Mouse (Mus musculus): Measurements from ENCODE around the gene Cidec. TPM values are rescaled to one million over a fixed set of nuclear protein-coding genes. Genes with fewer than 3 reads are reported as not detected.
A peak's percentile ranks its signal among the peaks of the same experiment; 100 is the strongest.

Gene Cidec
- total RNA-seq, 2 experiments from 2014 or later = not detected

DNA sequence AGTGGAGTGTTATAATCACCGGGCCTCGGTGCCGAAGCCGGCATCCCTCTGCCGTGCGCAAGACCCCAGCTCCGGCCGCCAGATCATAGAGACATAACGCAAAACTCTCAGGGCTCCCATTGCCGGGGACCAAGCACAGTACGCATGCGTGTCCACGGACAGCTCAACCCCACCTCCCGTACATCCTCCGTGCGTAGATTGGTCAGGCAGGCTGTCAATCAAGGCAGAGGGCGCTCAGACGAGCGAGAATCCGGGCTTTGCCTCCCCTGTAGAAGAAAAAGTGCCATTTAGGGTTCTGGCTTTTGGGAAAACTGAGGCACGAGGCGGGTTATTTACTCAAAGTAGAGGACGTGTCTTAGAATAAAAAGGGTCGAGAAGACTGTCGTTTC lies 16.4 kb downstream of the Cidec start, which contains the start of gene Rpusd3:
TSS of gene Rpusd3 (minus strand) at position 142 of the 389 bp plus-strand sequence.
- DNase-seq (ENCODE audit: low spot score in 2 of 2) = peak; percentile 96 to 98

DNA sequence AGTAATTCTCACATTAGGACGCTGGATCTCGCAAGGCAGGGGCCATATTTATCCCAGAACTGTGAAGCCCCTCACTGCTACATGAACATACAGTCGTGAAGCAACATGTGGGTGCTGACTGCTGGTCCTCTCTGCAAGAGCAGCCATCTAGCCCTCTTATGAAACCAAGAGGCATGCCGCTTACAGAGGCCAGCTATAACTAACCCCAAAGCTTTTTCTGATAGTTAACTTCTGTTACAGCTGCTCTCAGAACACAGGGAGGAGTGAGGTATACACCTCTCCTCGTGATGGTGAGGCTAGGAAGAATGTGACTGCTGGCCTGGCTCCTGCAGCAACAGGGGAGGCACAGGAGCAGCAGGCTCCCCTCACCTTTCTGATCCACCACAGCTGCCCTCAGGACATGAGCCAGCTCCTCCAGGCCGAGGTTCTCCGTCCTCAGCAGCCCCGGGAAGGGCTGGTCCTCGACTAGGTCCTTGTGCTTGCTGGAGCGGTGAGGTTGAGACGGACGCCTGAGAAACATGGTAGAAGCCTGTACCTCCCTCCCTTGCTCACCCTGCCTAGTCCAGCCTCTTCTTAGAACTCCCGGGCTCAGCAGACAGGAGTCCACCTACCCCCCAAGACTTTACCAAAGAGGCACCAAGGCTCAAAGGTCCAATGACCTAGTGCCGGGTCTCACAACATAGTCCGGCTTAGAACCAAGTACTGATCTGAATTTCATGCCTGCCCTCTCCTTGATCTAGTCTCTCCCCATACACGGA lies 16.9 kb downstream of the Cidec start:
- intact Hi-C loops (cut with DNase I) = no loop called here
- DNase-seq (ENCODE audit: low spot score in 2 of 2) = no peak

More for the DNA sequence above, 16.4 kb downstream of the Cidec start, which contains the start of gene Rpusd3:
- intact Hi-C loops (cut with DNase I) = no loop called here

DNA sequence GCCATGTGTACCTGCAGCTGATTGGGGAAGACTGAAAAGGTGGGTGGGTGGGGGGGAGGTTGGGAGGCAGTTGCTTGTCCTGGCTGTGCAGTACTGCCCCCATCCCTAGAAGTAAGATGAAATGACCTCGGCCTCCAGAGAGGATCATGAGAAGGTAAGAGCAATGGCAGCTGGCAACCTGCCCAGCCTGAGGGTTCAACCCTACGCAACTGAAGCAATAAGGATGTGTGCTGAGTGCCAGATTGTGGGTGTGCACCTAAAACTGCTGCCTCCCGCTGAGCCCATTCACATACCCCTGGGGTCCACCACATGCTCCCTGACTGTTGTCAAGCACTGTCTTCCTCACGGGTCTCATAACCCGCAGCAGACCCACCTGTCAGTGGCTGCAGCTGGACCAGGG lies 19.1 kb downstream of the Cidec start:
- intact Hi-C loops (cut with DNase I) = no loop called here
- DNase-seq (ENCODE audit: low spot score in 2 of 2) = no peak

DNA sequence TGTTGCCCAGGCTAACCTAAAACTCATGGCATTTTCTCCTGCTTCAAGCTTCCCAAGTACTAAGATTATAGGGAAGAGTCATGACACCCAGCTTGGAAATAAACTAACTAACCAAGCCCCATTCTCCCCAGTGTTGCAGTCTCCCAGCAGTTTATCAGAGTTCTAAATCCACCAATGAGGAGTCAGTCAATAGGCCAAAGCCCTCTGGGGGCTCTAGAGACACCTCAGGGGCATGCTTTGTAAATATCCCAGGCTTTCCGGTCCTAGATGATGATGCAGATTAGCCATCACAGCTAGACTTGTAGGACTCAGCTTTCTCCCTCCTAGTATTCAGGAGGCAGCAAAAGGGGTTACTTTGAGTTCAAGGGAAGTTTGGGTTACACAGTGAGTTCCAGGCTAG lies 25.6 kb downstream of the Cidec start:
- intact Hi-C loops (cut with DNase I) = no loop called here

DNA sequence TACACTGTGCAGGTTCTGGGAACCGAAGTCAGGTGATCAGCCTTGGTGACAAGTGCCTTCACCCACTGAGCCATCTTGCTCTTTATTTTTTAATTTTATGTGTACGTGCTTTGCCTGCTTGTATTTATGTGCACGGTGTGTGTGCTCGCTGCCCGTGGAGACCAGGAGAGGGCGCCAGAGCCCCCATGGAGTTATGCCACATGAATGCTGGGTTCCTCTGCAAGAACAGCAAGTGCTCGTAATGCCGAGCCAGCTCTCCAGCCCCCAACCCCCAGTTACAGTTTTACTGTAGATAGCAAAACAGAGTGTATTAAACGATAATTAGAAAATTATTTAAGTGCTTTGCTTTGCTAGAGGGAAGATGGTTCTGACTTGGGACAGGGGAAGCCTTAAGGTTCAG lies 28.9 kb downstream of the Cidec start:
- no peak for DNase-seq (ENCODE audit: low spot score in 2 of 2)

More for the DNA sequence above, 25.6 kb downstream of the Cidec start:
- DNase-seq (ENCODE audit: low spot score in 2 of 2) = no peak

DNA sequence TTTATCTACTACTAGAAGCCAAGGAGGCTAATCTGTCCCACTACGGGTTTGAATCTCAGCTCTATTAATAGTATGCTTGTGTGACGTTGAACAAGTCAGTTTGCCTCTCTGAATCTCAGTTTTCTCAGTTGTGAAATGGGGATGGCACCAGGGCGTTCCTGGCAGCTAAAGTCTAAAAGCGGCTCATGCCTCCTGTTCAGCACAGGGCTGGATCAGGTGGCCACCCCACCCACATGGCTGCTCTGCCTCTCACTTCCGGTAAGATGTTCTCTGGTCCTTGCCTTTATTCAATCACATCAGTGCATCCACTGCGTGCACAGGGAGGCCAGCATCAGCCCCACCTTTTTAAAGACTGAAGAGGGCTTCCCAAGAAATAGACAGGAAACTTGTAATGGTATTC lies 30.1 kb downstream of the Cidec start:
- intact Hi-C loops (cut with DNase I) = no loop called here
- DNase-seq (ENCODE audit: low spot score in 2 of 2) = peak; percentile 62 to 73

More for the DNA sequence above, 28.9 kb downstream of the Cidec start:
- intact Hi-C loops (cut with DNase I) = no loop called here

DNA sequence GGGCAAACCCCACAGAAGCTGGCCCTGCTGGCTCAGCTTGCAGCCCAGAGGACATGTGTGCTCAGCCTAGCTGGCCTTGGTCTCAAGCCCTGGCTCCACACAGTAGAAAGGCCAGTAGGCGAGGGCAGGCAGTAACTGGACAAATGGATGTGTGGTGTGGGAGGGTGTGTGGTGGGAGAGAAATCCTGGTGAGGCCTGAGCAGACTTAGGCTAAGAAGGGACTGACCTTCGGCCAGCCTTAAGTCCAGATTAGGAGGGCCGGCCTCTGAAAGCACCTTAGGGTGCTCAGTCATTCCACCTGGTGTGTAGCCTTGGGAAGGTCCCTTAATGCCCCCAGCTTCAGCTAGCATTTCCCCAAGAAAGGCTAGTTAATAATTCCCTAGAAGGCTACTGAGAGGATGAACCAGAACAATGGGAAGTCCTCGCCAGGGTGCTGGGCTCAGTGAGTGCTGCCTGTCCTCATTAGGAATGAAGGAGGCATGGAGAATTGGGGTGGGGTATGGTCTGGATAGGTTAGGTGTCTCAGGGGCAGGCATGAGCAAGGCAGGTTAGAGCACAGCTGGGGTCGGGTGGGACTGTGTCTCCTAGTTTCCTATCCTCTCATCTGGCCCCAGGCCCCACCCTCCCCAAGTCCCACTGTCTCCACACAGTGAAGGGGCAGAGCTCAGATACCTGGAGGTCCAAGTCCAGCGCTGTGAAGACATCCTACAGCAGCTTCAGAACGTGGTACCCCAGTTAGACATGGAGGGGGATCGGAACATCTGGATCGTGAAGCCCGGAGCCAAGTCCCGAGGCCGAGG lies 30.7 kb downstream of the Cidec start:
- DNase-seq (ENCODE audit: low spot score in 2 of 2) = no peak
- intact Hi-C loops (cut with DNase I) = no loop called here

DNA sequence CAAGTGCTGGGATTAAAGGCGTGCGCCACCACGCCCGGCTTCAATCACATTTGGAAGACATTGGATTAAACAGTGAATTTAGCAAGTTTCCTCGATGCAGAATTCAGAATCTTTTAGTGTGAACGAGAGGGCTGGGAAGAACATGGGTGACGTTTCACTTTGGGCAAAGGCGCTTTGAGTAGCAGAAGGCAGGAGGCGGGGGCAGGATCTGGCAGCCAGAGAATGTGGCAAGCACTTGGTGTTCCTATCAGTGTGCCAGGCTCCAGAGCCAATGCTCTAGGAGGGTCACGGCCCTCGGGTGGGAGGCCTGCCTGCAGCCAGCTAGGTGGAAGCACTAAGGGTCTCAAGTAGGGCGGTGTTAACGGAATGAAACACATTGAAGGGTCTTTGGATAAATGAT lies 33.5 kb downstream of the Cidec start:
- intact Hi-C loops (cut with DNase I) = no loop called here
- peak in 1 of 2 experiments; percentile 43 for DNase-seq (ENCODE audit: low spot score in 2 of 2)

DNA sequence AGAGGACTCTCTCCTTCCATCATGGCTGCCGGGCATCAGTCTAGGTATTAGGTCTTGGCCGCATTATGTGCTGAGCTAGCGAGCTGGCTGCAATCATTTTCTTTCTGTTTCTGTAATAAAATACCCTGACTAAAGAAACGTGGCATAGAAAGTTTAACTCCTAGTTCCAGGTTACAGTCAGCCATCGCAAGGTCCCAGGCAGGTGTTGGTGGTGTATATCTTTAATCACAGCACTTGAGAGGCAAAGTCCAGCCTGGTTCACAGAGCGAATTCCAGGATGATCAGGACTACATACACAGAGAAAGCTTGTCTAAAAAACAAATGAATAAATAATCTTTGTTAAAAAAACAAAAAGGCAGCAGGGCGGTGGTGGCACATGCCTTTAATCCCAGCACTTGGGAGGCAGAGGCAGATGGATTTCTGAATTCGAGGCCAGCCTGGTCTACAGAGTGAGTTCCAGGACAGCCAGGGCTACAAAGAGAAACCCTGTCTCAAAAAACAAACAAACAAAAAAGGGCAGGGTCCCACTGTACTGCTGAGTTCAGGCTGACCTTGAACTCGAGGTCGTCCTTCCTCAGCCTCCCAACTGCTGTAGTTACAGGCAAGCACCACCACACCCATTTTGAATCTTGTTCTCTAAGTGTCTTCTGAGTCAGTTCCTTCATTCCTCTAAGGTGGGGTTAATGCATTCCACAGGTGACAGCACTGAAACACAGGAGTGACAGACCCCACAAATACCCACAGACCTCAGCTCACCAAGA lies 39.1 kb downstream of the Cidec start:
- intact Hi-C loops (cut with DNase I) = no loop called here
- no peak for DNase-seq (ENCODE audit: low spot score in 2 of 2)

DNA sequence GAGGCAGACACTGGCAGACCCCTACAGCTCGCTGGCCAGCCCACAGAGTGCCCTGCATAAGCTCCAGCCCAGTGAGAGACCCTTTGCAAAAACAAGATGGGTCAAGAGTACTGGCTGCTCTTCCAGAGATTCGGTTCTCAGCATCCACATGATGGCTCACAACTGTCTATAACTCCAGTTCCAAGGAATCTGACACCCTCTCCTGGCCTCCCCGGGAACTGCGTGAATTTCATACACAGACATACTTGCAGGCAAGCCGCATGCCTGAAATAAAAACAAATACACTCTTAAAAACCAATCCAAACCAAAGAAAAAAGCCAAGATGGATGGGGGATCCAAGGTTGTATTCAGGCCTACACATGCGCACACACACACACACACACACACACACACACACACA lies 40.1 kb downstream of the Cidec start:
- no peak for DNase-seq (ENCODE audit: low spot score in 2 of 2)
- intact Hi-C loops (cut with DNase I) = no loop called here

DNA sequence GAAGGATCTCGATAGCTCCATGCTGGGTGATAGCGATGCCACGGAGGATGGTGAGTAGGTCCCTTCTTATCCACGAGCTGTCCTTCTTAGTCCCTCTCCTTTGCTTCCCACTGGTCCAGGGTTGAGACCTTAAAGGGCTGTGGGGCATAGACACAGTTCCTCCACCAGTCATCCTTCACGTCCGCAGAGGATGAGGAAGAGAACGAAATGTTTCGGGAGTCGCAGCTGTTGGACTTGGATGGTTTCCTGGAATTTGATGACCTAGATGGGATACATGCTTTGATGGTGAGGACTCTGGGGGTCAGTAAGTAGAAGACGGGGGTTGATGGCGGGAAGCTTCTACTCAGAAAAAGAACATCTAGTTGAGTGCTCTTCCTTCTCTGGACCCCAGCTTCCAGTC lies 40.7 kb downstream of the Cidec start:
- intact Hi-C loops (cut with DNase I) = no loop called here
- no peak for DNase-seq (ENCODE audit: low spot score in 2 of 2)

DNA sequence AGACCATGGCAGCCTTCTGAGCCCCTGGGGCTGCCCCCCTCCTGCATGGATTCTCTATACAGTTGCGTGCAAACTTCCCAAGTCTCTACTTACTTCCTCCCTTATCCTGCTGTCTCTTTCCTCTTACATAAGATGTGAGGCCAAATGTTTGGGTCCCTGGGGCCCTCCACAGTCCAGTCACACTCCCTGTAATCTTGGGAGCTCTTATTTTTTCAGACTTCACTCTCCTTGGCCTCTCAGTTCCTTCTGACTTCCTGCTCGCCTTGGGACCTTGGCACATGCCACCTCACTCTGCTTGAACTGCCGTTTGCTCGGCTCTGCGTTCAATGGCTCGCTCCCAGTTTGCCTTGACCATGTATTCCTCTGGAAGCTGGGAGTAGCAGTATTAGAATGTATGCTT lies 41.6 kb downstream of the Cidec start:
- DNase-seq (ENCODE audit: low spot score in 2 of 2) = no peak
- intact Hi-C loops (cut with DNase I) = no loop called here

DNA sequence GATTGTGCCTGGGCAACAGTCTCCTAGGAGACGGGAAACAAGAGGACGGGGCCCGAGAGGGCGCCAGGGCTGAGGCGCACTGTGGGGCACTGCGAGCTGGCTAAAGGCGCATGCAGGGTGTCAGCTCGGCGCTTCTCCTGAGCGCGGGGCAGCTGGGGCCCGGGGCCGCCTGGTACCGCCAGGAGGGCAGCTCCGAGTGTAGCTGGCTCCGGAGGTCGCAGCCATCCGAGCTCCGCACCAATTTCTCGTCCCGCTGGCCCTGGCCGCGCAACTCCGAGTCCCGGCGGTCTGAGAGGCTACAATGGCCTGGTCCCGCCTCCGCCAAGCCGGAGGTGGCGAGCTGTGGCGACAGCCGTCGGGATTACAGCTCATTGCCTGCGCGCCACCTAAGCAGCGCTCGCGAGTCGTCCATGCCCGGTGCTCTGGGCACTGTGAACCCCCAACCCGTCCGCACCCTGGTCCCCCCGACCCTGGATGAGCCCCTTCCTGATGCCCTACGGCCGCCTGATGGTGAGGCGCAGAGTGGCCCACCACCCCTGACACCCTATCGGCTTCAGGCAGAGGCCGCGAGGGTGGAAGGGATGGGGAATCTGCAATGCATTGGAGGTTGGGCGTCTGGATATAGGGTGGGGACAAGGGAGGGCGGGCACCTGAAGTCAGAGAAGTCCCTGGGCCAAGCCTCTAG lies 43.0 kb downstream of the Cidec start:
- peak; percentile 48 to 58 for DNase-seq (ENCODE audit: low spot score in 2 of 2)
- intact Hi-C loops (cut with DNase I) = no loop called here

DNA sequence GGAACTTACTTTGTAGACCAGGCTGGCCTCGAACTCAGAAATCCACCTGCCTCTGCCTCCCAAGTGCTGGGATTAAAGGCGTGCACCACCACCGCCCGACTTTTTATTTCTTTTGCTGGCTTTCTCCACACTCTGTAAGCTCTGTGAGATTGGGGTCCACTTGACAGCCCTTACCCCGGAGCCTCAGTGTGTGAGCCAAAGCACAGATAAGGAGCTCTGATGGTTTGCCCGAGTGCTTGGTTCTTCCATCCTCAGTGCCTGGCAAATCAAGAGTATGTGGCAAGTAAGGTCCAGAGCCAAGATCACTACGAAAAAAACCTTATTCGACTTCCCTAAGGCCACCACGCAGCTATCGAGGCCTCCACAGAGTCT lies 43.6 kb downstream of the Cidec start:
- intact Hi-C loops (cut with DNase I) = no loop called here
- no peak for DNase-seq (ENCODE audit: low spot score in 2 of 2)

DNA sequence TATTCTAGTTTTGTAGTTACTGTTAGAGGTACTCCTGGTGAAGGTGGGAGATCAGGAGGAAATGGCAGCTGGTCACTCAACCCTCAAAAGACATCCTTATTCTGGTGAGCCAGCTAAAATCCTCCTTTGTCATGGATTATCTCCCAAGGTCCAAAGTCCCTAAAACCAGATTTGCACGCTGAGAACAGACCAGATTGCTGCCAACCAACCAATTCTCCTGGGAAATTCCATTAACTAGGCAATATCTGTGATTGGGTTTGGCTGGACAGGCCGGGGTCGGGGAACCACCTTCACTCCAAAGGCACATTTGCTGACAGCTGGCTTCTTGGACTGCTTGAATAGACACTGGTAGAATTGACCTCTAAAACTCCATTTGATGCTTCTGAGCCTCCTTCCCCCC lies 44.8 kb downstream of the Cidec start:
- no peak for DNase-seq (ENCODE audit: low spot score in 2 of 2)
- intact Hi-C loops (cut with DNase I) = no loop called here

DNA sequence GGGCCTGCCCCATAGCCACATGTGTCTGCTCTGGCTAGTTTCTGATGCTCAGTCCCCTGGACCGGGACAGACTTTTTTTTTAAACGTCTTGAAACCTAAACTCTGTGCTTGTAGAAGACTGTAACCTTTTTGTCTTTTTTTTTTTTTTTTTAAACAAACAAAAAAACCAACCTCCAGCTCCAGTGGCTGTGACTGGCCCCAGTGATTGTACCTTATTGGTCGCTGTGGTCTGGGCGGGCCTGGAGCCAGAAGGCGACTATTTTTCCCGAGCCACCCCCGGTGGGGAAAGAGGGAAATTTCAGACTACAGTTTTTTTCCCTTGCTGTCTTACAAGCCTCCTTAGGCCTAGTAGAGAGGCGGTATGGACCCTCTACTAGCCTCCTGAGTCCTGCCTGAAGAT lies 46.6 kb downstream of the Cidec start, which contains the start of gene Ttll3:
TSS of gene Ttll3 (plus strand) at position 301 of the 400 bp plus-strand sequence.
- DNase-seq (ENCODE audit: low spot score in 2 of 2) = no peak
- intact Hi-C loops (cut with DNase I) = no loop called here

DNA sequence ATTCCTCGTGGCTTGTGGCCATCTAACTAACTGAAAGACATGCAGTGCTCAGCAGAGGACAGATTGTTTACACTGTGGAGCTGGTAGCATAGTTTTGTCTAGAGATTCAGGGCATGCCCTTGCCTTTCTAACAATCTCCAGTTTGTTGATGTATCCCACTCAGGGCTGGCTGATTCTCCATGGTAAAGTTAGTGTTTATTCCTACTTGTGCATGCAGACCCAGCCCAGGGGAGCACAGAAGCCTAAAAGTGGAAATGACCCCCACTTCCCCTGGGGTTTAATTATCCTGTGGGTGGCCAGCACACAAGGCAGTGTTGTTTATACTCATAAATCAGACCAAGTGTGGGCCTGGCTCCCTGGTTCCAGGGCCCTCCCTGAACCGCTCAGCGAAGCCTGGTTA lies 49.5 kb downstream of the Cidec start:
- intact Hi-C loops (cut with DNase I) = no loop called here

DNA sequence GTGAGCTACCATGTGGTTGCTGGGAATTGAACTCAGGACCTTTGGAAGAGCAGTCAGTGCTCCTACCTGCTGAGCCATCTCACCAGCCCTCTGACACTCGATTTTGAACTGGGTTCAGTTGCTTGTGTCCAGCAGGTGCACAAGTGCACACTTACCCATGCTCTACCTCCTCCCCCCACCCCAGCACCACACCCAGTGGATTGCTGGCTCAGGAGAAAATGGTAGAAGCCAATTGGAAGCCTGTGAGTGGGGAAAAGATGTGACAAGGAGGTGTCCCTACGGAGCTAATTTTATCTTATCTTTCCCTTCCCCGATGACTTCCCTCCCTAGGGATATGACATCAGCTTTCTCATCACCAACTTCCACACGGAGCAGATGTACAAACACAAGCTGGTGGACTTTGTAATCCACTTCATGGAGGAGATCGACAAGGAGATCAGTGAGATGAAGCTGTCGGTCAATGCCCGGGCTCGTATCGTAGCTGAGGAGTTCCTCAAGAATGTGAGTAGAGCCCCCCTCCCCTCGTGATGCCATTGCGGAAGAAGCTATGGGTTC lies 50.3 kb downstream of the Cidec start:
- intact Hi-C loops (cut with DNase I) = no loop called here
- DNase-seq (ENCODE audit: low spot score in 2 of 2) = no peak

More for the DNA sequence above, 49.5 kb downstream of the Cidec start:
- no peak for DNase-seq (ENCODE audit: low spot score in 2 of 2)

DNA sequence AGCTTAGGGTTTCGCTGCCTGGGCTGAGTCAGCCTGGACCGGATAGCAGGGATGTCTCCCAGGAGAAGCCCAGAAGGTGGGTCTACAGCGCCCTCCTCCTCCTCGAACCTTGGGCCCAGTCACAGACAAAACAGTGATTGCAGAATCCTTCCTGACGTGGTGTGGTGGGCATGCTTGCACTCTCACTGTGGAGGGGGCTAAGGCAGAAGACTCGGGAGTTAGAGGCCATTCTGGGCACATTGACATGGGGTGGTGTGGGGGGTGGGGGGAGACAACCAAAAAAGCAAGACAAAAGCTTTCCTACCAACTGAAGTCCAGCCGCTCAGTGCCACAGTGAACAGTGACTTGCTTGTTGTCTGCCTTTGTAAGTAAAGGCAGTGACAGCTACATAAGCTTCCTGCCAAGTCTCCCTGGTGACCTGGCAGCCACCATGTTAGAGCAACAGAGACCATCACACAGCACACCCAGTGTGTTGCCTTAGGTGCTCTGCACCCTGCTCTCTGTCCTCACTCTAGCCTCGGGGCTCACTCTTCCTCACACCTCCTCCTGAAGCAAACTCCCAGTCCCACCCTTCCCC lies 51.1 kb downstream of the Cidec start:
- no peak for DNase-seq (ENCODE audit: low spot score in 2 of 2)
- intact Hi-C loops (cut with DNase I) = no loop called here
